Mouse (Mus musculus) cortical plate, adult 2 months (tissue): ENCODE measurements around the gene Mymx.

ENCODE experiments used
- CTCF ChIP-seq: fragments of 200-500 bp; IDR thresholded peaks from 2 replicates; pipeline ENCODE4 v1.5.1; 2011; ENCODE audit warnings: mild to moderate bottlenecking, control low read depth, low read length; ENCODE audit not compliant: insufficient read depth; ENCODE audit errors: extremely low read depth
- POLR2A ChIP-seq: fragments of 200-500 bp; IDR thresholded peaks from 2 replicates; pipeline ENCODE4 v1.6.1; 2011; ENCODE audit warnings: mild to moderate bottlenecking, low read length, control low read depth; ENCODE audit not compliant: insufficient read depth; ENCODE audit errors: extremely low read depth

DNA sequence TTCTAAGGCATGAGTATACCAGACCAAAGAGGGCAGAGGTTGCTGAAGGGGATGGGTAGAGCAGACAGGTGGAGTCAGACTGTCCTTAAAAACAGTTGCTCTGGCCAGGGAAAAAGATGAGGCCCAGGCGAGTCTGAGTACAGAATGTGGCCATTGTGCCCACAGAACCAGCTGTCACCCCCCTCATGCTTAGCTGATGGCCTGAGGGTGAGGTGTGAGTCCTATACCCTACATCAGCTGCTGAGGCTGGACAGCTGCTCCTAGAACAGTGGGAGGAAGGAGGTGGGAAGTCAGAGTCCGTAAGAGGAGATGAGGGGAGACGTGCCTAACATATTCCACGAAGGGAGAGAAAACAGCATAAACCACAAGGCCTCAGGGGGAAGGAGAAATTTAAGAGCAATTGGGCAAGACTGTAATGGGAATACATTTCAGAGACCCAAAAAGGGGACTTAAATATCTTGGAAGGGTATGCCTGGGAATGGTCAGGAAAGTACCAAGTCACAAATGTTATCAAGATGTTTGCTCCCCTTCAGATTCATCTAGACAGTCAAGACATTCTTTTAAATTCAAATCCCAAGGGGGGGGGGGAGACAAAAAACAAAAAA, 14.2 kb upstream of the Mymx start:
- TF ChIP-seq CTCF (no peak), POLR2A (no peak)
